Mouse (Mus musculus) neural tube, embryonic 12.5 days (tissue): ENCODE data around the gene 2310039H08Rik. TPM values are rescaled to one million over a fixed set of nuclear protein-coding genes. Genes with fewer than 3 reads are reported as not detected.

ENCODE experiments used
- ATAC-seq: fragments of 200-750 bp; cut with Nextera tagmentation; 2 replicates; pipeline ENCODE4 v1.8.0; 2017; ENCODE audit warnings: low read depth, mild to moderate bottlenecking, moderate TSS enrichment, moderate library complexity; ENCODE audit not compliant: low FRiP score
- H3K27ac ChIP-seq: fragments of 300-500 bp; sonication (generic); 2 replicates; pipeline ENCODE4 v1.5.1; 2016
- H3K27me3 ChIP-seq: fragments of 300-500 bp; sonication (generic); replicated peaks from 2 replicates; pipeline ENCODE4 v1.6.1; 2016; ENCODE audit warnings: mild to moderate bottlenecking
- H3K36me3 ChIP-seq: fragments of 300-500 bp; sonication (generic); 2 replicates; pipeline ENCODE4 v1.6.1; 2016; ENCODE audit warnings: mild to moderate bottlenecking
- H3K4me1 ChIP-seq: fragments of 300-500 bp; sonication (generic); 2 replicates; pipeline ENCODE4 v1.6.1; 2016
- H3K4me2 ChIP-seq: fragments of 300-500 bp; sonication (generic); replicated peaks from 2 replicates; pipeline ENCODE4 v1.6.1; 2016; ENCODE audit warnings: mild to moderate bottlenecking
- H3K4me3 ChIP-seq: fragments of 300-500 bp; sonication (generic); 2 replicates; pipeline ENCODE4 v1.5.1; 2016
- H3K9ac ChIP-seq: fragments of 300-500 bp; sonication (generic); 2 replicates; pipeline ENCODE4 v1.6.1; 2016; ENCODE audit warnings: mild to moderate bottlenecking
- H3K9me3 ChIP-seq: fragments of 300-500 bp; sonication (generic); 2 replicates; pipeline ENCODE4 v1.6.1; 2016; ENCODE audit warnings: mild to moderate bottlenecking
- WGBS: fragments of 180-500 bp; shearing (Covaris S2); methylation state at CpG from one replicate; pipeline ENCODE4 v1.1.7; 2016; 5-methylcytosine and 5-hydroxymethylcytosine counted together
- polyA plus RNA-seq: library from polyadenylated mRNA; unstranded; fragments of >200 nt; fragmentation: Nextera tagmentation; extraction: Ambion mirVana; gene quantifications from 2 replicates; pipeline ENCODE4 v1.2.1, GENCODE M21; 2016

2310039H08Rik gene
- polyA plus RNA-seq, 1 experiment from 2014 or later = 34.9 TPM

- no peak overlapping the region for H3K27ac ChIP-seq
- H3K4me1 ChIP-seq = peaks cover 8% of the 10 kb centered on the region
- no peaks in the 10 kb centered on the region for H3K9me3 ChIP-seq
- ATAC-seq = no peak
- no peak overlapping the region for H3K4me3 ChIP-seq
- H3K4me2 ChIP-seq = no peak overlapping the region
- H3K27me3 ChIP-seq = no peaks in the 10 kb centered on the region
- no peak overlapping the region for H3K9ac ChIP-seq
- no peaks in the 10 kb centered on the region for H3K36me3 ChIP-seq
- WGBS = 47% methylated on average over 8 of the region's 8 CpGs
Observed at GRCm38 (mm10) chr17:46767868-46768267, 4.6 kb upstream of the 2310039H08Rik start.

GRCm38 (mm10) chr17:46770546-46770945 is 1.9 kb upstream of the 2310039H08Rik start:
- Histone ChIP-seq H3K4me1 (peaks cover 19% of the 10 kb centered on the region), H3K27ac (no peak overlapping the region), H3K9me3 (no peaks in the 10 kb centered on the region), H3K4me2 (no peak overlapping the region), H3K27me3 (no peaks in the 10 kb centered on the region), H3K4me3 (no peak overlapping the region), H3K36me3 (peaks cover 12% of the 10 kb centered on the region), H3K9ac (no peak overlapping the region)
- 90% methylated on average over 11 of the region's 11 CpGs for WGBS
- ATAC-seq = no peak

GRCm38 (mm10) chr17:46771025-46771424 is 1.4 kb upstream of the 2310039H08Rik start:
- H3K4me1 ChIP-seq = peaks cover 19% of the 10 kb centered on the region
- H3K27ac ChIP-seq = no peak overlapping the region
- H3K4me2 ChIP-seq = no peak overlapping the region
- H3K36me3 ChIP-seq = peaks cover 17% of the 10 kb centered on the region
- no peak overlapping the region for H3K9ac ChIP-seq
- no peak overlapping the region for H3K4me3 ChIP-seq
- no peaks in the 10 kb centered on the region for H3K27me3 ChIP-seq
- no peaks in the 10 kb centered on the region for H3K9me3 ChIP-seq
- no peak for ATAC-seq
- 86% methylated on average over 4 of the region's 4 CpGs for WGBS

GRCm38 (mm10) chr17:46771616-46772015 is 819 bp upstream of the 2310039H08Rik start:
- Histone ChIP-seq H3K9me3 (no peaks in the 10 kb centered on the region), H3K36me3 (peaks cover 23% of the 10 kb centered on the region), H3K9ac (no peak overlapping the region), H3K27me3 (no peaks in the 10 kb centered on the region), H3K4me3 (no peak overlapping the region), H3K27ac (no peak overlapping the region), H3K4me1 (peaks cover 19% of the 10 kb centered on the region), H3K4me2 (peak overlapping the region; percentile 86)
- no peak for ATAC-seq
- WGBS = 66% methylated on average over 17 of the region's 17 CpGs

GRCm38 (mm10) chr17:46772038-46772403 is 414 bp upstream of the 2310039H08Rik start:
- WGBS = 10% methylated on average over 5 of the region's 5 CpGs
- ATAC-seq = peak; percentile 46; the same call in 1 of the 2 replicates
- peaks cover 19% of the 10 kb centered on the region for H3K4me1 ChIP-seq
- no peaks in the 10 kb centered on the region for H3K27me3 ChIP-seq
- peak overlapping the region; percentile 81 for H3K4me3 ChIP-seq
- H3K4me2 ChIP-seq = peak overlapping the region; percentile 86
- no peaks in the 10 kb centered on the region for H3K9me3 ChIP-seq
- H3K36me3 ChIP-seq = peaks cover 25% of the 10 kb centered on the region
- peak overlapping the region; percentile 83 for H3K9ac ChIP-seq
- no peak overlapping the region for H3K27ac ChIP-seq

- Histone ChIP-seq H3K27ac (no peak overlapping the region), H3K4me3 (peak overlapping the region; percentile 81), H3K4me1 (peaks cover 19% of the 10 kb centered on the region), H3K27me3 (no peaks in the 10 kb centered on the region), H3K9ac (peak overlapping the region; percentile 83), H3K9me3 (no peaks in the 10 kb centered on the region), H3K4me2 (peak overlapping the region; percentile 86), H3K36me3 (peaks cover 40% of the 10 kb centered on the region)
- WGBS = 7% methylated on average over 19 of the region's 20 CpGs
- 0 out of 2 replicates have a peak, but pooled peaks have one; percentile 1 for ATAC-seq
Observed at GRCm38 (mm10) chr17:46773278-46774130, 1.1 kb downstream of the 2310039H08Rik start.

GRCm38 (mm10) chr17:46774131-46774472 is 1.7 kb downstream of the 2310039H08Rik start:
- H3K4me1 ChIP-seq = peaks cover 19% of the 10 kb centered on the region
- no peak for ATAC-seq
- peaks cover 46% of the 10 kb centered on the region for H3K36me3 ChIP-seq
- no peak overlapping the region for H3K27ac ChIP-seq
- no peak overlapping the region for H3K4me3 ChIP-seq
- H3K27me3 ChIP-seq = no peaks in the 10 kb centered on the region
- H3K9ac ChIP-seq = 0 out of 2 replicates have a peak overlapping the region, but pooled peaks have one; percentile 13
- H3K9me3 ChIP-seq = no peaks in the 10 kb centered on the region
- WGBS = 40% methylated on average over 2 of the region's 2 CpGs
- H3K4me2 ChIP-seq = peak overlapping the region; percentile 86

- ATAC-seq = no peak
- Histone ChIP-seq H3K4me1 (peaks cover 19% of the 10 kb centered on the region), H3K4me3 (no peak overlapping the region)
Observed at GRCm38 (mm10) chr17:46775070-46775469, 2.6 kb downstream of the 2310039H08Rik start.

GRCm38 (mm10) chr17:46776087-46776486 is 3.7 kb downstream of the 2310039H08Rik start:
- H3K9ac ChIP-seq = no peak overlapping the region
- no peak overlapping the region for H3K27ac ChIP-seq
- H3K9me3 ChIP-seq = no peaks in the 10 kb centered on the region
- ATAC-seq = no peak
- H3K4me2 ChIP-seq = no peak overlapping the region
- no peak overlapping the region for H3K4me3 ChIP-seq
- 91% methylated on average over 3 of the region's 3 CpGs for WGBS
- H3K4me1 ChIP-seq = peaks cover 21% of the 10 kb centered on the region
- H3K36me3 ChIP-seq = peaks cover 60% of the 10 kb centered on the region
- no peaks in the 10 kb centered on the region for H3K27me3 ChIP-seq

More at GRCm38 (mm10) chr17:46775070-46775469, 2.6 kb downstream of the 2310039H08Rik start:
- no peaks in the 10 kb centered on the region for H3K9me3 ChIP-seq
- WGBS = 95% methylated on average over 9 of the region's 9 CpGs
- H3K27ac ChIP-seq = no peak overlapping the region
- H3K4me2 ChIP-seq = no peak overlapping the region
- no peaks in the 10 kb centered on the region for H3K27me3 ChIP-seq
- H3K9ac ChIP-seq = no peak overlapping the region
- H3K36me3 ChIP-seq = peaks cover 54% of the 10 kb centered on the region

- Histone ChIP-seq H3K27ac (peak overlapping the region; percentile 69; the same call in 1 of the 2 replicates), H3K36me3 (peaks cover 35% of the 10 kb centered on the region), H3K4me2 (peak overlapping the region; percentile 63), H3K9ac (peak overlapping the region; percentile 78), H3K4me3 (peak overlapping the region; percentile 62), H3K4me1 (peaks cover 7% of the 10 kb centered on the region), H3K27me3 (no peaks in the 10 kb centered on the region), H3K9me3 (no peaks in the 10 kb centered on the region)
- no peak; the same call in 1 of the 2 replicates for ATAC-seq
- 6% methylated on average over 11 of the region's 11 CpGs for WGBS
Observed at GRCm38 (mm10) chr17:46781876-46782275, 9.4 kb downstream of the 2310039H08Rik start.

GRCm38 (mm10) chr17:46782341-46783221 is 10.1 kb downstream of the 2310039H08Rik start, which contains the start of gene Rpl7l1:
Rpl7l1 (minus strand) TSS chr17:46782672.
- H3K9ac ChIP-seq = peak within 1 kb of the TSS; percentile 78
- peak within 1 kb of the TSS; percentile 62 for H3K4me3 ChIP-seq
- 1% methylated on average over 44 of the region's 44 CpGs for WGBS
- ATAC-seq = peak; percentile 97
- peak within 1 kb of the TSS; percentile 63 for H3K4me2 ChIP-seq
- H3K27ac ChIP-seq = peak within 1 kb of the TSS; percentile 69
- no peaks in the 10 kb centered on the region for H3K9me3 ChIP-seq
- H3K27me3 ChIP-seq = no peaks in the 10 kb centered on the region
- H3K36me3 ChIP-seq = peaks cover 29% of the 10 kb centered on the region
- H3K4me1 ChIP-seq = peaks cover 7% of the 10 kb centered on the region

GRCm38 (mm10) chr17:46783222-46783565 is 10.8 kb downstream of the 2310039H08Rik start:
- Histone ChIP-seq H3K9me3 (no peaks in the 10 kb centered on the region), H3K4me1 (peaks cover 7% of the 10 kb centered on the region), H3K36me3 (peaks cover 23% of the 10 kb centered on the region), H3K27me3 (no peaks in the 10 kb centered on the region), H3K4me3 (peak overlapping the region; percentile 62), H3K27ac (no peak overlapping the region), H3K9ac (no peak overlapping the region), H3K4me2 (peak overlapping the region; percentile 63)
- peak; percentile 8; the same call in 1 of the 2 replicates for ATAC-seq
- 77% methylated on average over 2 of the region's 2 CpGs for WGBS
